Mouse (Mus musculus): ENCODE data around the gene Per2.

DNA sequence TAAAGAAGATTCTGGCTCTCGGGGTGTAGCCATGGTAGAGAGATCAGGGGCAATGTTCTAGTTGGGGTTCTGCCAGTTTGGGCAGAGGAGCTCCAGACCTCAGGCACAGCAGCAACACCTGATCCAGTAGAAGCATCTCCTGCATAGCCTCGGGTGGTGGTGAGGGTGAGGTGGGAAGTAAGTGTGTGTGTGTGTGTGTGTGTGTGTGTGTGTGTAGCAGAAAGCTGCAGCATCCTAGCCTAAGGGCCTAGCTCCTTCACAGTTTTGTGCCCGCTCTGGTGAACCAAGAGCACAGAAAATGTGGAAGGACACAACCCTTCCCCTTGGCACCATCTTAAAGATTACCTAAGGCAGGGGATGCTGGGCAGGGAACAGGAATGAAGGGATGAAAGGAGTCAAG lies 34.8 kb upstream of the Per2 start:
- TF ChIP-seq CTCF (IDR thresholded peaks at IDR 0.05; ENCODE audit: borderline replicate concordance, insufficient read depth, low read depth, low read length), result no peak
- no peak for TF ChIP-seq POLR2A (IDR thresholded peaks at IDR 0.05; ENCODE audit: borderline replicate concordance, insufficient read depth, low read length)

All from cerebellum, adult 2 months (tissue).